Mouse (Mus musculus) hindbrain, embryonic 14.5 days (tissue): Measurements from ENCODE around the gene Rps6kb1. TPM values are rescaled to one million over a fixed set of nuclear protein-coding genes. Genes with fewer than 3 reads are reported as not detected.

Experiments used
- ATAC-seq: fragments of 200-750 bp; cut with Nextera tagmentation; 2 replicates; pipeline ENCODE4 v1.8.0; 2017; ENCODE audit warnings: moderate number of reproducible peaks, mild to moderate bottlenecking, moderate TSS enrichment, moderate library complexity; ENCODE audit not compliant: low FRiP score
- DNase-seq: peaks from one replicate; pipeline ENCODE4 v3.0.0-alpha.2; 2015; ENCODE audit warnings: low spot score
- H3K27ac ChIP-seq: fragments of 300-500 bp; sonication (generic); 2 replicates; pipeline ENCODE4 v1.5.1; 2014; ENCODE audit warnings: mild to moderate bottlenecking, moderate library complexity
- H3K27me3 ChIP-seq: fragments of 300-500 bp; sonication (generic); 2 replicates; pipeline ENCODE4 v1.6.1; 2014; ENCODE audit warnings: mild to moderate bottlenecking, low read length, mixed read lengths; ENCODE audit not compliant: control insufficient read depth, insufficient read depth
- H3K36me3 ChIP-seq: fragments of 300-500 bp; sonication (generic); replicated peaks from 2 replicates; pipeline ENCODE4 v1.6.1; 2014; ENCODE audit not compliant: control insufficient read depth, insufficient read depth
- H3K4me1 ChIP-seq: fragments of 300-500 bp; sonication (generic); replicated peaks from 2 replicates; pipeline ENCODE4 v1.6.1; 2014; ENCODE audit warnings: antibody characterized with exemption, low read length, mixed read lengths; ENCODE audit not compliant: control insufficient read depth, insufficient read depth
- H3K4me2 ChIP-seq: fragments of 300-500 bp; sonication (generic); replicated peaks from 2 replicates; pipeline ENCODE4 v1.6.1; 2014; ENCODE audit warnings: mild to moderate bottlenecking, moderate library complexity
- H3K4me3 ChIP-seq: fragments of 300-500 bp; sonication (generic); replicated peaks from 2 replicates; pipeline ENCODE4 v1.5.1; 2014; ENCODE audit warnings: mild to moderate bottlenecking, low read length
- H3K9ac ChIP-seq: fragments of 300-500 bp; sonication (generic); 2 replicates; pipeline ENCODE4 v1.6.1; 2014
- H3K9me3 ChIP-seq: fragments of 300-500 bp; sonication (generic); 2 replicates; pipeline ENCODE4 v1.6.1; 2016; ENCODE audit warnings: low read length; ENCODE audit not compliant: control insufficient read depth
- WGBS: fragments of 180-500 bp; shearing (Covaris S2); extraction: QIAGEN DNeasy Blood & Tissue Kit; methylation state at CpG from one replicate; pipeline ENCODE4 v1.1.7; 2014; 5-methylcytosine and 5-hydroxymethylcytosine counted together
- microRNA counts: library from miRNA; unstranded; fragments of <30 nt; microRNA quantifications from one replicate; lab custom pipeline; 2016
- microRNA-seq: library from miRNA; unstranded; fragments of <30 nt; microRNA quantifications from one replicate; pipeline ENCODE4, GENCODE M21; 2016
- polyA plus RNA-seq: library from polyadenylated mRNA; unstranded; fragments of >200 nt; fragmentation: Nextera tagmentation; extraction: Ambion mirVana; gene quantifications from 2 replicates; pipeline ENCODE4 v1.2.1, GENCODE M21; 2014

Rps6kb1 gene
- polyA plus RNA-seq, 1 experiment from 2014 or later = 45.1 TPM

DNA sequence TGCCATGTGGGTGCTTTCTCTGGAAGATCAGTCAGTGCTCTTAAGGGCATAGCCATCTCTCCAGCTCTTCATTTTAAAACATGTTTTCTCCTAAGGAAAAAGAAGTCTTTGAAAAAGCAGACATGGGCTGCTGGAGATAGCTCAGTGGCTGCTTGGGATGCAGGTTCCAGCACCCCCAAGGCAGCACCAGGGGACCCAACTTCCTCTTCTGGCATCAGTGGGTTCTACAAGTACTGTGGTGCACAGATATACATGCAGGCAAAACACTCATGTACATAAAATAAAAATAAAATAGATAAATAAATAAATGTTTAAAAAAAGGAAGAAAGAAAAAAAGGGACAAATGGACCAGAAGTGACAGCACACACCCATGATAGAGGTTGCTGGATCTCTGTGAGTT is 82.0 kb downstream of the Rps6kb1 start:
- H3K36me3 ChIP-seq = no peaks in the 10 kb centered on the region
- no peak overlapping the region for H3K27ac ChIP-seq
- no peaks in the 10 kb centered on the region for H3K9me3 ChIP-seq
- no peak overlapping the region for H3K4me2 ChIP-seq
- no peak for DNase-seq
- no peak overlapping the region for H3K9ac ChIP-seq
- H3K27me3 ChIP-seq = no peaks in the 10 kb centered on the region
- no peak overlapping the region for H3K4me3 ChIP-seq
- H3K4me1 ChIP-seq = no peaks in the 10 kb centered on the region
- no peak for ATAC-seq

DNA sequence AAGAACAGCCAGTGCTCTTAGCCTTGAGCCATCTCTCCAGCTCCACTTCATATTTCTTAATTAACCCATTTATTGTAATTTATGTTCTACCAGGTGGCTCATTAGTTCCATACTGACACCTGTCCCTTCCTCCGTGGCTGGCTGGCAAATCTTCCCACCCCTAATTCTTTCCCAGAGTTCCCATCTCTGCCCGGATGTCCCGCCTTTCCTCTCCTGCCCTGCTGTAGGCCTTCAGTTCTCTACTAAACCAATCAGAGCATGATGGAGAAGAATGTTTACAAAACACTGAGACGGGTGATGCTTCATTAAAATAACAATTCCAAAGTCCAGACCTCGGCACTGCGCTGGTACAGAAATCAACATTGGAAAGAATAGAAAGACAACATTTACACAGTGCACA is 85.7 kb downstream of the Rps6kb1 start:
- Histone ChIP-seq H3K9me3 (no peaks in the 10 kb centered on the region), H3K9ac (no peak overlapping the region), H3K36me3 (no peaks in the 10 kb centered on the region), H3K4me3 (no peak overlapping the region), H3K27me3 (no peaks in the 10 kb centered on the region), H3K27ac (no peak overlapping the region), H3K4me1 (no peaks in the 10 kb centered on the region), H3K4me2 (no peak overlapping the region)
- no peak for ATAC-seq
- 89% methylated on average over 6 of the region's 6 CpGs for WGBS
- DNase-seq = no peak

DNA sequence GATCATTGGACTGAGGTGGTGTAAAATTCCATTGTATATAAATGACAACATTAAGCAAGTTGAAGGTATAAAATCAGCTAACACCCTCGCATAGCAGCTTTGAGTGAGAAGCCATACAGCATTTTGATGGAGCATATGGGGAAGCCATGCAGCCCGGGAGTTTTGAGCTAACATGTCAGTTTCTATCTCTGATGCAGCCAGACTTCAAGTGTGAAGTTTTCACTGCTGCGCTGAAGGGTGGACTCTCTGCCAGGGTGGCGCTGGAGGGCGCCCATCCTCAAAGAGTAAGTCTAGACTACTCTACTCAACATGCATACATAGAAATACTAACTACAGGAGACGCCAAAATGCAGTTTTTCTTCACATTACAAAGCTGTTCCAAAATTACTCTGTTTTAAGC is 87.1 kb downstream of the Rps6kb1 start:
- no peaks in the 10 kb centered on the region for H3K27me3 ChIP-seq
- H3K4me1 ChIP-seq = no peaks in the 10 kb centered on the region
- ATAC-seq (no peak), DNase-seq (no peak)
- H3K9me3 ChIP-seq = no peaks in the 10 kb centered on the region
- WGBS = 86% methylated on average over 6 of the region's 6 CpGs
- H3K4me3 ChIP-seq = no peak overlapping the region
- H3K36me3 ChIP-seq = no peaks in the 10 kb centered on the region
- no peak overlapping the region for H3K4me2 ChIP-seq
- H3K9ac ChIP-seq = no peak overlapping the region
- no peak overlapping the region for H3K27ac ChIP-seq

DNA sequence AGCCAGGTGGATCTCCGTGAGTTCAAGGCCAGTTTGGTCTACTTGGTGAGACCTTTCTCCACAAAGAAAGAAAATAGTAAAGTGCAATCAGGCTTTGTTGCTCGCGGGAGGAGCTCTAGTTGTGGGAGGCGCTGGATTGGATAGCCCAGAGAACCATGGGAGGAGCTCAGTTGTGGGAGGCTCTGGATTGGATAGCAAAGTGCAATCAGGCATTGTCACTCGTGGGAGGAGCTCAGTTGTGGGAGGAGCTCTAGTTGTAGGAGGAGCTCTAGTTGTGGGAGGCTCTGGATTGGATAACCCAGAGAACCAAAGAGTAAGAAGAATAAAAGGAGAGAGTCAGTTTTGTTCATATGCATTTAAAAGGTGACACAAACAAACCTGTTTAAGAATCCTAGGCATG is 90.6 kb downstream of the Rps6kb1 start:
- H3K4me2 ChIP-seq = no peak overlapping the region
- ATAC-seq (no peak), DNase-seq (no peak)
- H3K4me3 ChIP-seq = no peak overlapping the region
- WGBS = 93% methylated on average over 5 of the region's 5 CpGs
- no peaks in the 10 kb centered on the region for H3K4me1 ChIP-seq
- no peaks in the 10 kb centered on the region for H3K9me3 ChIP-seq
- no peaks in the 10 kb centered on the region for H3K27me3 ChIP-seq
- H3K36me3 ChIP-seq = no peaks in the 10 kb centered on the region
- H3K27ac ChIP-seq = no peak overlapping the region
- H3K9ac ChIP-seq = no peak overlapping the region

MicroRNAs within 50 kb of the gene (microRNA counts, 519-probe panel; counts per million panel counts)
- microRNA mmu-miR-21 (lab: Ali Mortazavi, UCI) = 5,442 counts per million, percentile 67 among the panel's probes with 10 or more counts

Small RNA genes within 50 kb of the gene (microRNA-seq; reads per million reads assigned to microRNA genes)
- 4,388 reads per million, percentile 90 among the genes with 10 or more reads in this experiment for gene Mir21a

Other genes starting within 250 kb of the Rps6kb1 start
- 12.7 and 13.2 TPM in 2 replicates for gene Med13, start 187.2 kb downstream of the Rps6kb1 start, polyA plus RNA-seq
- 15.7 and 17.6 TPM in 2 replicates for gene Rnft1, start 60.1 kb downstream of the Rps6kb1 start, polyA plus RNA-seq
- gene Tubd1, start 186 bp upstream of the Rps6kb1 start, polyA plus RNA-seq = 5.8 and 6.1 TPM in 2 replicates
- gene Vmp1, start 139.0 kb upstream of the Rps6kb1 start, polyA plus RNA-seq = 148 and 151 TPM in 2 replicates
- 28.5 and 30.4 TPM in 2 replicates for gene Ptrh2, start 139.2 kb upstream of the Rps6kb1 start, polyA plus RNA-seq
- 226 and 247 TPM in 2 replicates for gene Cltc, start 212.8 kb upstream of the Rps6kb1 start, polyA plus RNA-seq